Mouse (Mus musculus): Measurements from ENCODE around the gene Wdr12.

DNA sequence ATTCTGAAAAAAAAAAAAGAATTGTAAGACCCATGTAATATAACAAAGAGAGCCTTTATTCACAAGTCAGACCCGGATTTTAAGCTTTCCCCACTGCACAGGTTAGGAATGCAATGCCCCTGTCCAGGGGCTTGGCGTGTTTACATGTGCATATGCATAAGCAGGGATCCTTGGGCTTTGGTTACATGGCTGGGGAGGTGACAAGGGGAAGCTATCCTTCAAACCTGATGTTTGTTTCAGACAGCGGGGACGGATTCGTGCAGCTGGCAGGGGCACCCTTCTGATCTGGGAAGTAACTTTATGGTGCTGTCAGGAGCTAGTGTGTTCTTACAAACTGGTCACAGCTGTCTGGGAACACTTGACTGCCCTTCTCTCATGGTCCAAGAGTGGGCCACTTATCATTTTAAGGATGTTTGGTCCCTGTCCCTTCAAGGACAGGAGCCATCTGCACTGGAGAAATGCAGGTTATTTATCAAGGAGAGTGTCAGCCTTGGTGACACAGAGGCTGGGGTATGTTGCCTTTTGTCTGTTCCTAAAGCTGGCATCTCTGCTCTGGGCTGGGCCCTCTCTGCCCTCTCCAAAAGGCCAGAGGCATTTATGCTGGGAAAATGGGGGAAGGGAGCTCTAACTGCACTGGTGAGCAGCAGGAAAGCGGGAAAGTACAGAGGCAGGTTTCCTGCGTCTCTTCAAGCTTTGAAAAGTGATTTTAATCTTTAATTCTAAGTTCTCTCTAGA, 19.4 kb upstream of the Wdr12 start:
- TF ChIP-seq CTCF (IDR thresholded peaks at IDR 0.05; ENCODE audit: low read depth) = no peak
- no peak for TF ChIP-seq EP300 (IDR thresholded peaks at IDR 0.05; ENCODE audit: low read depth)
